Mouse (Mus musculus): Measurements from ENCODE around the gene Dip2b. TPM values are rescaled to one million over a fixed set of nuclear protein-coding genes. Genes with fewer than 3 reads are reported as not detected.

Gene Dip2b
- polyA plus RNA-seq, 1 experiment from 2014 or later: 11.3 TPM

DNA sequence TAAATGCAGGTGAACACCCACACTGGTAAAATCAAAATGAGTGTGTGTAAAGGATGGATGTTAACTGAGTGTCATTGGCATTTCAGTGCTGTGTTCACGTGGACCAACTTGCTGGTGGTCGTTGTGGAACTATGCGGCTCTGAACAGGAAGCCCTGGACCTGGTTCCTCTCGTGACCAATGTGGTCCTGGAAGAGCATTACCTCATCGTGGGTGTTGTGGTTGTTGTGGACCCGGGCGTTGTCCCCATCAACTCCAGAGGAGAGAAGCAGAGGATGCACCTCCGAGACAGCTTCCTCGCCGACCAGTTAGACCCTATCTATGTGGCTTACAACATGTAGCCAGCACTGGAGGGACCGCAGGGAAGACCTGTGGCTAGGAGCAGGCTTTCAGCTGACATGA is 176.6 kb downstream of the Dip2b start:
- H3K36me3 ChIP-seq: peaks cover 66% of the 10 kb centered on the region
- H3K4me1 ChIP-seq: no peaks in the 10 kb centered on the region
- ATAC-seq (ENCODE audit: insufficient number of reproducible peaks, low FRiP score, low TSS enrichment, low read depth): no peak
- no peaks in the 10 kb centered on the region for H3K9me3 ChIP-seq
- H3K4me2 ChIP-seq: no peak overlapping the region
- H3K27ac ChIP-seq: no peak overlapping the region
- no peak overlapping the region for H3K4me3 ChIP-seq
- no peaks in the 10 kb centered on the region for H3K27me3 ChIP-seq
- H3K9ac ChIP-seq: no peak overlapping the region
- 86% methylated on average over 11 of the region's 11 CpGs for WGBS

DNA sequence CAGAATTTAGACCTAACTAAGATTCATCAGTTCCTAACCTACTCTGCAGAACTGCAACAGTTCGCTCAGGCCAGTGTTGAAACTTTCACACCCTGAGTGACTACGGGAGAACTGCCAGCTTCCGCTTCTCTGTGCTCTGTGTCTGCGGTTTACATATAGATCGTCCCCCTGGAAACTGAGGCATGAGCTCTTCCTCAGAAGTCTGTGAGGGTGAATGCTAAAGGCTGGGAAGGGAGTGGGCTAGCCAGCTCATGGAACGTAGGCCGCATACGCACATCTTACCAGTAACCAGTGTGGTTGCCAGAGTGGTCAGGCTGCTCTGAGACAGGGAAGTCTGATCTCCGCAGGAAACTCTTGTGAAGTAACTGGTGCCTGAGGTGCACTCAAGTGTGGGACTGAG is 177.7 kb downstream of the Dip2b start:
- Histone ChIP-seq H3K27ac (no peak overlapping the region), H3K9me3 (no peaks in the 10 kb centered on the region), H3K4me2 (no peak overlapping the region), H3K4me1 (no peaks in the 10 kb centered on the region), H3K9ac (no peak overlapping the region), H3K36me3 (peaks cover 56% of the 10 kb centered on the region), H3K4me3 (no peak overlapping the region), H3K27me3 (no peaks in the 10 kb centered on the region)
- ATAC-seq (ENCODE audit: insufficient number of reproducible peaks, low FRiP score, low TSS enrichment, low read depth): no peak
- 90% methylated on average over 9 of the region's 9 CpGs for WGBS

DNA sequence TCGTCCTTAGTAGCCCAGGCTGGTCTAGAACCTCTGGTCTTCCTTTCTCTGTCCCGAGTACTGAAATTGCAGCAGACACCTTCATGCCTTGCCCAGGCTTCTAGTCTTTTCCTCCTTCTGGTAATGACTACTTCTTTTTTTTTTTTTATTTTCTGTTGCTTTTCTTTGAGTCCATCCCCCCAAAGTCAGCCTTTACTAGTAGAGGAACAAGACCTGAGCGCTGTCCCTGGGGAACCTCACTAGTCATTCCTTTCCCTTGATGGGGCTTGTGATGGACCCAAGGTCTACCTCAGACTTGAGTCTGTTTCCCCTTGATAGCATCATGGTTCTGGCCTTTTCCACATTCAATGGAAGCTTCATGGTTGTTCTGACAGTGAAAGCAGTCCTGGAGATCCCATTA is 179.6 kb downstream of the Dip2b start:
- no peak overlapping the region for H3K9ac ChIP-seq
- no peaks in the 10 kb centered on the region for H3K27me3 ChIP-seq
- no peak for ATAC-seq (ENCODE audit: insufficient number of reproducible peaks, low FRiP score, low TSS enrichment, low read depth)
- H3K27ac ChIP-seq: no peak overlapping the region
- H3K36me3 ChIP-seq: peaks cover 40% of the 10 kb centered on the region
- H3K4me1 ChIP-seq: no peaks in the 10 kb centered on the region
- 95% methylated on average over 3 of the region's 3 CpGs for WGBS
- H3K4me2 ChIP-seq: no peak overlapping the region
- no peaks in the 10 kb centered on the region for H3K9me3 ChIP-seq
- no peak overlapping the region for H3K4me3 ChIP-seq

DNA sequence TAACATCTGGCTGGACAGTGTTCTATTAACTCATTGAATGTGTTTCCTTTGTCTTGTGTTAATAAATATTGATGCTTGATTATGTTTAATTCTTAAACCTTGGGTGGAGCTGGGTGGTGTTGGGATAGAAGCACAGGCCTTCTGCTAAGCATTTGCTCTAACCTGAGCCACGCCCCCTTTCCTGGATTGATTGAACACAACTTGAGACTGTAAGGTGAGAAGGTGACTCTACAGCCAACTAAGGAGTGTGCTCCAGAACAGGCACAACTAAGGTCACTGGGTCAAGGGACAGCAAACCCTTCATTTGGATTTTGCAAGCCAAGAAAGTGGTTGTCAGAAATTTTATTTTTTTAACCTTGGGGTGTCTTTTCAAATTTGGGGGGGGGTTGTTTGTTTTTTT is 180.9 kb downstream of the Dip2b start:
- H3K4me2 ChIP-seq: no peak overlapping the region
- ATAC-seq (ENCODE audit: insufficient number of reproducible peaks, low FRiP score, low TSS enrichment, low read depth): no peak
- no peak overlapping the region for H3K9ac ChIP-seq
- H3K4me1 ChIP-seq: no peaks in the 10 kb centered on the region
- no peak overlapping the region for H3K27ac ChIP-seq
- H3K4me3 ChIP-seq: no peak overlapping the region
- WGBS: 63% methylated on average over 1 of the region's 1 CpGs
- H3K9me3 ChIP-seq: no peaks in the 10 kb centered on the region
- H3K36me3 ChIP-seq: peaks cover 29% of the 10 kb centered on the region
- H3K27me3 ChIP-seq: no peaks in the 10 kb centered on the region

DNA sequence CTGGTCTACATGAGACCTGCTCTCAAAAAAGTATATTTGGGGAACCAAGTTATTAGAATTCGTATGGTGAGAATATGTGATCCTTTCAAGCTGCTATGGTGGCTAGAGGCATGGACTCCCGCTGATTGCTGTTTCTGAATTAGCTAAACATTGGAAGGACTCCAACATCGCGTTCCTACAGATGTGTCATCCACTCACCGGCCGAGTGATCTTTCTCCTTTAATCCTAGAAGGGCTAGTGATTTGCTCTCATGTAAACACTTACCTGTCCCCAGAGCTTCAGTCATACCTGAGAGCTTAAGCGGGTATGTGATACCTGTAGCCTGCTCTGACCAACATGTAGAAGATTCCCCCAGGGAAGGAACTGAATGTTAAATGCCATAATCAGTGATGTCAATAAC is 182.5 kb downstream of the Dip2b start:
- H3K9me3 ChIP-seq: no peaks in the 10 kb centered on the region
- no peak for ATAC-seq (ENCODE audit: insufficient number of reproducible peaks, low FRiP score, low TSS enrichment, low read depth)
- H3K27me3 ChIP-seq: no peaks in the 10 kb centered on the region
- peaks cover 13% of the 10 kb centered on the region for H3K36me3 ChIP-seq
- 82% methylated on average over 7 of the region's 7 CpGs for WGBS
- no peak overlapping the region for H3K4me2 ChIP-seq
- no peaks in the 10 kb centered on the region for H3K4me1 ChIP-seq
- H3K4me3 ChIP-seq: no peak overlapping the region
- no peak overlapping the region for H3K9ac ChIP-seq
- no peak overlapping the region for H3K27ac ChIP-seq

DNA sequence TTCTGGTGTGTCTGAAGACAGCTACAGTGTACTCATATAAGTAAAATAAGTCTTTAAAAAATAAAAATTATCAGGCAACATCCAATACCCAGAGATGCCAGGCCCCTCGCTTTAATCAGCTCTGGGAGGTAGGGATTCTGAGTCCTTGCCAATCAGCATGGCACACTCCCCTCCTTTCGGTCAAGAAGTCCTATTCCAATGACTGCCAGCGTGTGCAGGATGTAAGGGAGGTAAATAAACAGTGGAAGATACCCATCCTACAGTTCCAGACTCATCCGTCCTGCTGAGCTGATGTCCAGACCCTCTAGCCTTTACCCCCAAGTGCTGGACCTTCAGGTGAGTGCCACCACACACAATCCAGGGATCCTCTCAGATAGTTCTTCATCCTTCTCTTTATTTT is 186.9 kb downstream of the Dip2b start:
- Histone ChIP-seq H3K9me3 (no peaks in the 10 kb centered on the region), H3K9ac (no peak overlapping the region), H3K4me2 (no peak overlapping the region), H3K27me3 (no peaks in the 10 kb centered on the region), H3K4me3 (no peak overlapping the region), H3K27ac (peak overlapping the region; percentile 14; the same call in 1 of the 2 replicates), H3K4me1 (peaks cover 10% of the 10 kb centered on the region; the same call in 1 of the 2 replicates), H3K36me3 (no peaks in the 10 kb centered on the region)
- WGBS: 96% methylated on average over 4 of the region's 4 CpGs
- ATAC-seq (ENCODE audit: insufficient number of reproducible peaks, low FRiP score, low TSS enrichment, low read depth): no peak

DNA sequence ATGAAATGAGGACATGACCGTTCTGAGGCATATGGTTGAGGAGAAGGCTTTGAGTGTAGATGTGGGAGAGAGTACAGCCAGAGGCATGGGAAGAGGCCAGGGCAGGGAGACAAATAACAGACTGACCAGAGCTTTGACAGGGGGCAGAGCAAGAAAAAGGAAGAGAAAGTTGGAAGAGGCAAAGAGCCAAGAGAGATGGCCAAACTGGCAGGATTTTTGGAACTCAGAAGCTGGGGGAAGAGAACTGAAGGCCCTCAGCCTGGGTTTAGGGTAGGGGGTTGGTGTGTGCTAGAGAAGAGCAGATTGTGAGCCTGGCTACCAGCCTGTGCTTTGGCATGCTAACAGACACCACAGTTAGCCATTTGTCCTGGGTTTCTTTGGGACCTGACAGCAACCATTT is 187.4 kb downstream of the Dip2b start:
- Histone ChIP-seq H3K4me3 (no peak overlapping the region), H3K9ac (no peak overlapping the region), H3K9me3 (no peaks in the 10 kb centered on the region), H3K27me3 (no peaks in the 10 kb centered on the region), H3K36me3 (no peaks in the 10 kb centered on the region), H3K4me2 (no peak overlapping the region), H3K4me1 (peaks cover 10% of the 10 kb centered on the region; the same call in 1 of the 2 replicates), H3K27ac (peak overlapping the region; percentile 14; the same call in 1 of the 2 replicates)
- 91% methylated on average over 1 of the region's 1 CpGs for WGBS
- no peak for ATAC-seq (ENCODE audit: insufficient number of reproducible peaks, low FRiP score, low TSS enrichment, low read depth)

DNA sequence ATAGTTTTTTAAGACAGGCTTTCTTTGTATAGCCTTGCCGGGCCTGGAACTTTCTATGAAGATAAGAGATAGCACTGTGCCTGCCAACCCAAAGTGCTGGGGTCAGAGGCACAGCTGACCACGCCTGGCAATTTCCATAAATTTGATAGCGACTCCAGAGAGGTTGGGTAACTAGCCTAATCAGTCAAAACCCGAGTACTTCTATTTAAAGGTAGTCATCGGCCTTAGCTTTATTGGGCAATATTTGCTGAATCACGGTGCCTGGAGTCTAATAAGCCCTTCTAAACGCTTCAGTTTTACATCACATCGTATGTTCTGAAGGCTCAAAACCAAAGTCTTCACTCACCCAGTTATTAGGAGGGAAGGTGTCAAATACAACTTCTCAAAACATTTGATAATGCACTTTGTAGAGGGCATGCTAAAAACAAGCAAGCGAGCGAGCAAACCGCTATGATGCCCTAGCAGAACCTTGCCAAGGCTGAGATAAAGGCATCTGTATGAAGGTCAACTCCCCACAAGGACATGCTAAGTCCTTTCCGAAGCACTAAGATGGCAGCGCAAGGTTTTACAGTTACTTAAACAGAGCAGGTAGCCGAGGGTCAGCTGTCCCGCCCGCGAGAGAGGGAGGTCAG is 188.7 kb downstream of the Dip2b start:
- no peak for ATAC-seq (ENCODE audit: insufficient number of reproducible peaks, low FRiP score, low TSS enrichment, low read depth)
- H3K4me2 ChIP-seq: peak overlapping the region; percentile 56
- no peaks in the 10 kb centered on the region for H3K27me3 ChIP-seq
- H3K4me1 ChIP-seq: peaks cover 10% of the 10 kb centered on the region; the same call in 1 of the 2 replicates
- 4% methylated on average over 17 of the region's 17 CpGs for WGBS
- peak overlapping the region; percentile 100 for H3K27ac ChIP-seq
- peak overlapping the region; percentile 68 for H3K9ac ChIP-seq
- peak overlapping the region; percentile 80 for H3K4me3 ChIP-seq
- no peaks in the 10 kb centered on the region for H3K9me3 ChIP-seq
- no peaks in the 10 kb centered on the region for H3K36me3 ChIP-seq

DNA sequence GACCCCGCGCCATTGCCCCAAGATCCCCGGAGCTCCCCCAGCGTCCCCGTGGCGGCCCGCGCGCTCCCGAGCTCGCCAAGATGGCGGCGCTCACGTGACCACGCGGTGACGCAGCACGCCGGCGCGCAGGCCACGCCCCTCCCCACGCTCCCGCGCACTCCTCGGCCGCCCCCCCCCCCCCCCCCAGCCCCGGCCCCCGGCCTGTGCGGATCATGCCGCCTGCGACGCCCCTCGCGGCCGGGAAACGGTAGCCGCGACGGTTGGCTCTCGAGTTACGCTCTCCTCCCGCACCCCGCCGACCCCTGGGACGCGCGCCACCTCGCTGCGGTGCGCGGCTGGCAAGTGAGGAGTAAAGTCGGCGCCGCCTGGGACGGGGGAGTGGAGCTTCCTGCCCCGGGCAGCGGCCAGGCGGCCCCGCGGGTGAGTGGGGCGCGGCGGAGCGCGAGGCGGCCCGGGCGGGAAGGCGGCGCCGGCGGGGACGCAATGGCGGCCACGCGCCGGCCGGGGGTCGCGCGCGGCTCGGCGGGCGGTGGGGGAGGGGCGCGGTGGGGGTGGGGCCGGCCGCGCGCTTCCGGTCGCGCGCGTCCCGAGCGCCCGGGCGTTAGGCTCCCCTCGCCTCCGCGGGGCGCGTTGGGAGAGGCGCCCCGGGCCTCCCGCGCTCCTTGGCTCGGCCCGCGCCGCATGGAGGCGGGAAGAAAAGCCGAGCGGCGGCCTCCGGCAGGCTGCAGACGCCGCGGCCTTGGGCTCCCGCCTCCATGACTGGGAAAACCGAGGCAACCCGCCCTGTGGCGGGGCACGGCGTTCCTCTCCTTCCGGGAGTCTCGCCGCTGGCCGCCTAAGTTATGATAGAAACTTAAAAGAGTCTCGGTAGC is 189.4 kb downstream of the Dip2b start, which contains the start of gene Atf1:
Gene Atf1, plus strand, starts transcription at position 157 of the 872 bp plus-strand sequence.
- H3K9me3 ChIP-seq: no peaks in the 10 kb centered on the region
- peaks cover 10% of the 10 kb centered on the region; the same call in 1 of the 2 replicates for H3K4me1 ChIP-seq
- H3K4me2 ChIP-seq: peak within 1 kb of the TSS; percentile 56
- peaks cover 3% of the 10 kb centered on the region for H3K36me3 ChIP-seq
- WGBS: under 1% methylated on average over 96 of the region's 133 CpGs
- peak within 1 kb of the TSS; percentile 97 for H3K9ac ChIP-seq
- peak within 1 kb of the TSS; percentile 80 for H3K4me3 ChIP-seq
- ATAC-seq (ENCODE audit: insufficient number of reproducible peaks, low FRiP score, low TSS enrichment, low read depth): peak; percentile 83
- peak within 1 kb of the TSS; percentile 100 for H3K27ac ChIP-seq
- no peaks in the 10 kb centered on the region for H3K27me3 ChIP-seq

DNA sequence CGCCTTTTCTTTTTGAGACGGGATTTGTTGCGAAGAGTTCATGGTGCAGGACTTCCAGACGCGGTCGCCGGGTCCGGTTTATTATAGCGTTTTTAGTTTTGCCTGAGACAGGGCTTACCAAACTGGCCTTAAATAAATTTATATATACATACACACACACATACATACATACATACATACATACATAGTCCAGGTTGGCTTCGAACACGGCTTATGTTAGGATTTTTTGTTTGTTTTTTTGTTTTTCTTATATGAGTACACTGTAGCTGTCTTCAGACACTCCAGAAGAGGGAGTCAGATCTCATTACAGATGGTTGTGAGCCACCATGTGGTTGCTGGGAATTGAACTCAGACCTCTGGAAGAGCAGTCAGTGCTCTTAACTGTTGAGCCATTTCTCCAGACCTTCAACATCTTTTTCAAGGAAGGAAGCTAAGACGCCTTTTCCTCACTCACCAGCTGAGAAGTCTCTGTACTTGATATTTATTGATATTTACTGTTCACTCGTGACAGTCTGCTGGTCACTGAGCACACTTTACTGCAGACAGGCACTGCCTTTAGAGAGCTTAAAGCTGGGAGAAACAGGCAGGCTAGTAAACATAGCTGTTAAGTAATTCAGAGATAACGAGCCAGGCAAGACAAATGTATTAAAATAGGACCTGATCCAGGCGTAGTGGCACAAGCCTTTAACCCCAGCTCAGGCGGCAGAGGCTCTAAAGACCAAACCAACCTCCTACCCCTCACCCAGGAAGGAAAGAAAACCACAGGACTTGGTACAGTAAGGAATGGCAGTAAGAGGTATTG is 190.3 kb downstream of the Dip2b start:
- Histone ChIP-seq H3K4me2 (peak overlapping the region; percentile 38), H3K36me3 (peaks cover 12% of the 10 kb centered on the region), H3K9ac (peak overlapping the region; percentile 97), H3K9me3 (no peaks in the 10 kb centered on the region), H3K4me1 (peaks cover 10% of the 10 kb centered on the region; the same call in 1 of the 2 replicates), H3K27me3 (no peaks in the 10 kb centered on the region), H3K27ac (peak overlapping the region; percentile 100), H3K4me3 (peak overlapping the region; percentile 80)
- ATAC-seq (ENCODE audit: insufficient number of reproducible peaks, low FRiP score, low TSS enrichment, low read depth): no peak
- WGBS: 9% methylated on average over 16 of the region's 16 CpGs

DNA sequence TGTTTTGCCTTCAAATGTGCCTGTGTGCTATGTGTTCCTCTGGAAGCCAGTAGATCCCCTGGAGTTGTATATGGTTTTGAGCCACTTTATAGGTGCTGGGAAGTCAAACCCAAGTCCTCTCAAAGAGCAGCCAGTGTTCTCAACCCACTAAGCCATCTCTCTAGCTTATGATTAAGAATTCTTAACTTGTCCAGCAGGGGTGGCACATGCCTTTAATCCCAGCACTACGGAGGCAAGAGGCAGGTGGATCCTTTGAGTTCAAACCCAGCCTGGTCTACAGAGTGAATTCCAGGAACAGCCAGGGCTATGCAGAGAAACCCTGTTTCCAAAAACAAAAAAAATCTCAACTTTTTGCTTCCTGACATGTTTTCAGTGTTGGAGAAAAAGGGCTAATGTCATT is 192.2 kb downstream of the Dip2b start:
- H3K9ac ChIP-seq: no peak overlapping the region
- no peaks in the 10 kb centered on the region for H3K9me3 ChIP-seq
- no peak for ATAC-seq (ENCODE audit: insufficient number of reproducible peaks, low FRiP score, low TSS enrichment, low read depth)
- no peak overlapping the region for H3K27ac ChIP-seq
- no peak overlapping the region for H3K4me2 ChIP-seq
- peaks cover 10% of the 10 kb centered on the region; the same call in 1 of the 2 replicates for H3K4me1 ChIP-seq
- H3K4me3 ChIP-seq: no peak overlapping the region
- H3K27me3 ChIP-seq: no peaks in the 10 kb centered on the region
- H3K36me3 ChIP-seq: peaks cover 29% of the 10 kb centered on the region
- 91% methylated on average over 1 of the region's 1 CpGs for WGBS

All from limb, embryonic 15.5 days (tissue).